Mouse (Mus musculus) layer of hippocampus, adult 9-11 months (tissue): Measurements from ENCODE around the gene 2310030G06Rik.
A peak's percentile ranks its signal among the peaks of the same experiment; 100 is the strongest.

Source experiments
- DNase-seq: peaks from one replicate; pipeline ENCODE4 v3.0.0; 2022

2310030G06Rik gene

DNA sequence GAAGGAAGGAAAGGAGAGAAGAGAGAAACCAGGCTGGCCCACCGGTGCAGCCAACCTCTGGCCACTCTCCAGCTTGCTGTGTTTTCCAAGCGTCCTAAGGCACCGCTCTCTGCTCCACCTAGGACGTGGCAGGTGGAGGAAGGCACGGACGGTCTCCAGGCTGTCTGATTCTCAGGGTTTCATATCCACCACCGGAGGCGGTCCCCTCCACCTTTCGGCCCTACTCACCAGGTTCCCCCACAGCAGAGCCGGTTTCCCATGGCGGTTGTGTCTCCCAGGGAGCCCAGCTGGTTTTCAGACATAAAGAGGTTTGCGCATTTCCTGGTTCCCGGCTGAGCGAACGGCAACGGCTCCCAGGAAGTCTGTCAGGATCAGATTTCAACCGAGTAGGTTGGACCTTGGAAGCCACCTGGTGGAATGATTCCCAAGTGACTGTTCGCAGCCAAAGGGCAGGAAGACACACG is at the start of gene 2310030G06Rik:
TSS of gene 2310030G06Rik (minus strand) at position 323 of the 464 bp plus-strand sequence.
- DNase-seq, result no peak

DNA sequence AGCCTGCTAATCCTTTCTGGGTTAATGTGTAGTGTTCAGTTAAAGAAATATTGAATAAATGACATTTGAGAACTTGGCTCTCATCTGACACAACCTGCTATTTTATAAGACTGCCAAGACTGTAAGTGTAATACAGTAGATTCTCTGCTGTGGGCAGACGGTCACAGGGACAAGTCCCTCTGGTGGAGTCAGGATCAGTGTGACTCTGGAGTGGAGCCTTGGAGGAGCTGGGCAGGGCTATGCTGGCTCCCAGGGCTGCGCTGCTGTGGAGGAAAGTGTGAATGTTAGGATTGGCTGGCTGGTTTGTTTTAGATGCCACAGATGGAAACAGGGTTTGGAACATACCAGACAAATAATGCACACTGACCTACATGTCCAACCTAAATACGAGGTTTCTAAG is 48.9 kb upstream of the 2310030G06Rik start:
- DNase-seq, result no peak

DNA sequence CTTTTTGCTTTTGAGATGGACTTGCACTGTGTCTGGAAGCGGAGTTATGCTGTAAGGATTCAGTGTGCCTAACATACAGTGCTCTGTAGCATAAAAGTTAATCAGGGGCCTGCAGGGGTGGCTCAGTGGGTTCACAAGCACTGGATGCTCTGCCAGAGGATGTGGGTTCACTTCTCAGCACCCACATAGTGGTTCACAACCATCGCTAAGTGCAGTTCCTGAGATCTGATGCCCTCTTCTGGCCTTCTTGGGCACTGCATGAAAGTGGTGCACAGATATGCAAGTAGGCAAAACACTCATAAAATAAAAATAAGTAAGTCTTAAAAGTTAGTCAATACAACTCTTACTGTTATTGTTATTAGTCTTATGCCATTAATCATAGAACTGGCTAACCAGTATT is 35.8 kb upstream of the 2310030G06Rik start:
- DNase-seq, result no peak

DNA sequence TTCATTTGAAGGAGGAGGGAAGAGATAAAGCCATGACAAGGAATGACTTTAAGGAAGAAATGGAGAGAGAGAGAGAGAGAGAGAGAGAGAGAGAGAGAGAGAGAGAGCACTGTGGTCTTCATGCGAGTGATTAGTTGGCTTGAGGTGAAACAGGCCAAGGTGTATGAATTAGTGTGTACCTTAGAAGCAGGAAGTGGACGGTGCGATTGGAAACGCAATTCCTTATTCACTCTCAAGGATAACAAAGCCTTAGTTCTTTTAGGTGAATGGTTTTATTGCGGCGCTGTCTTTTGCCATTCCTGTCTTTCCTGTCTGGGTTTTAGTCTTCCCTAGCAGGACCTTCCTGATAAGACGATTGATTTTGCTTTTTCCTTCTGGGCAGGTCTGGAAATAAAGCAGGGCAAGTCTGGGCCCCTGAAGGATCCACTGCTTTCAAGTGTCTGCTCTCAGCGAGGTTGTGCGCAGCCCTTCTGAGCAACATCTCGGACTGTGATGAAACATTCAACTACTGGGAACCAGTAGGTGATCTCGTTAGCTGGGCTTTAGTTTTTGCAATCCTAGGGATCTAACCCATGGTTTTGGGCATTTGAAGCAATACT is 29.9 kb upstream of the 2310030G06Rik start:
- no peak for DNase-seq

DNA sequence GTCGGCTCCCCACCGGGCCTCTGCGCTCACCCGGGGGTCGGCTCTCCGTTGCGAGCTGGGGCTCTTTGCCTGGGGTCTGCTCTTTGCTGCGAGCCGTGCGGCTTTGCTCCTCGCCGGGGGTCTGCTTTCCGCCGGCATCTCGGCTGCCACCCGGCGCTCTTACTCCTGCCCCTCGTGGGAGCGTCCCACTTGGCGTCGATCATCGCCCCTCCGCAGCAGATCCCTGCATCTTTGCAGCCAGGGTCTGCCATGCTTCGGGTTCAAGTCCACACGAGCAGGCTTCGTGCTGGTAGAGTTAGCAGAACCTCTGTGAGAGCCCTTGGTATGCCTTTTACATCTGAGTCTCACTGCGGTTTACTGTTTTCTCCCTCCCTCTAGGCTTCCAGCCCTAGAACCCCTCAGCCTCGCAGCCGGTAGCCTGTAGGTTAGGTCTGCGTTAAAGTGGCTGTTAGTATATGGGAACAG is 29.4 kb upstream of the 2310030G06Rik start:
- DNase-seq, result no peak

DNA sequence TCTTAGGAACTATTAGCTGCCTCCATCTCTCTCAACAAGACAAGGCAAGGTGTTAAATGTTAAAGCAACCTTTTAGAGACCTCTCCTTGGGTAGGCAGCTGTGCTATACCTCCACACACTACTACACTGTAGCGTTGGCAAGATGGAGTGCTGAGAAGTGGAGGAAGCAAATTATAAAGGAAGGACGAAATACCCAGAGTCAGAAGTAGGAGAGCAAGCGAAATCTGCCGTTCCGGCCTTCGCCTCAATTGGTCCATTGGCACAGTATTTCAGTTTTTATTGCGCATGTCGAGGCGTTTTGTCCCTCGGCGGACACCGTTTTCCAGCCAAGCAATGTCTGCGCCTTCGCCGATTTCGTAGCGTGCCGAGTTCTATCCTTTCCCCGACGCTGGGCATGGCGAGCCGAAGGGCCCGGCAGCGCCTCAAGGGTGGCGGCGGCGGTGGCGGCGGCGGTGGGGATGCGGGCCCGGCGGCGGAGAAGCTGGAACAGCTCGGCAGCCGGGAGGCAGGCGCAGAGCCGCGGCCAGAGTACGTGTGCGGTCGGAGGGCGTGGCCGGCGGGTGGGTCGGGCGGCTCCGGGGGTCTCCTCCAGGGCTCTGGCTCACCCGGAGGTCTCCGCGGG is 28.8 kb upstream of the 2310030G06Rik start, which contains the start of the genes Alg9 and 1110032A03Rik:
TSS of gene Alg9 (plus strand) at position 29 of the 622 bp plus-strand sequence.
TSS of gene 1110032A03Rik (minus strand) at position 530 of the 622 bp plus-strand sequence.
- DNase-seq, result peak; percentile 80

DNA sequence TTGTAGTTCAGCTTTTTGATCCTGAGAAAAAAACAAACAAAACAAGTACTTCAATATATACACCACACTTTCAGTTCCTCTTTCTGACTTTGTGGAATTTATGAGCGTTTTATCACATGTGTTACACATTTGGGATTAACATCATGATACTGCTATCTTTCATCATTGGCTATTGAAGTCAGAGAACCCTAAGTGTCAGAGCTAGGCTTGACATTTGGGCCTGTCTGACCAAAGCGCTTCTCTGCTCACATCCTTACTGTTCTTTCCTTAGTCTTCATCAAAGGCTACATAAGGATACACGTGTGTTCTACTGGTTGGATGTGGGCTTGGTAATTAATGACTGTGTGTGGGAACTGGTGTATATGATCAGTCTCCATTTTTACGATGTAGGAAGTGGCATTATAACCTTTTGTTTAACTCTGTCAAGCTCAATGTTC is 27.7 kb upstream of the 2310030G06Rik start:
- DNase-seq, result no peak

DNA sequence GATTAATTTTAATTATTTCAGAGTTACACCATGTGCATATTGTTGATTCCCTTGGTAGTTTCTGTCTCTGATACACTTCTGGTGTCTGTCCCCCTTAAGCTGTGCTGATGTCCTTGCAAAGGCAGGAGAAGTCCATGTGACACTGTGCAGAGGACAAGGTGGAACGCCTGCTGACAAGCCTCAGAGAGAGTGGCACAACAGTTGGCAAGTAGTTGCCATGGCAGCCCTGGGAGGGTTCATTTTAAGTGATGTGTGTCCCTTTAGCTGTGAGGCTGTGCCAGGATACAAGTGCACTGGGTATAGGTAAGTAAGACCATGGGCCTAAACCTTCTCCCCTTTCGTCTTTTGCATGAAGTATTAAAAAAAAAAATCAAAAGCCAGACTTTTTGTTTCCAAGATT is 23.7 kb upstream of the 2310030G06Rik start:
- no peak for DNase-seq

DNA sequence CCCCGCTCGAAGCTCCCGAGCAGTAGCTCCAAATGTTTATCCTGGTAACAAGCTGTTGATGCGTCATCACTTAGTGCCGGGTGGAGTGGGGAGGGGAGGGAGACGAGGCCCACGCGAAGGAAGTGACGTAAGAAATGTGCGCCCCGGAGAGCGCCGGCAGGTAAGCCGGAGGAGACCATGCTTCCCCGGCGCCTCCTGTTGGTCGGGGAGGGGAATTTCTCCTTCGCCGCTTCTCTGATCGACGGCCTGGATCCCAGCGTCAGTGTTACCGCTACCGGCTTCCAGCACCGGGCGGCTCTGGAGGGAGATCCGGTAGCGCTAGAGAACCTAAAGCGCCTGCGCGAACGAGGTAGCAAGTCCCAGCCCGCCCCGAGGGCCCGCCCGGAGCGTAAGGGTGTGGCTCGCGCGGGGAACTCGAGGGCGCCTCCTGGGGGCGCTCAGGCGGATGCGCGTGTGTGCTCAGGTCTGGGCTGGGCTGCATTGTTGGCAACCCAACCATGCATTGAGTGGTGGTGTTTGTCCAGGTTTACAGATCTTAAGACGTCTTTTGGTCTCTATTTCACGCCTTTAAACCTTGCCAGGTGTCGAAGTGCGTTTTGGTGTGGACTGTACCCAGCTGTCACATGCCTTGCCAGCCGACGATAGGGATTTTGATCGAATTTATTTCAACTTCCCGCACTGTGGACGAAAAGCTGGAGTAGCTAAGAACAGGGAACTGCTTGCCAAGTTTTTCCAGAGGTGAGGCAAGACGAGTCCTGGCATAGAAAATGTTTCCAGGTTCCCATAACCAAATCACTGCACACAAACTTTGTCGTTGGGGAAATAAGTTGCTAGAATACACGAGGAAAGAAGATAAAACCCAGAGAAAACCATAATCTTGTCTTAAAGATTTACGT is 22.0 kb upstream of the 2310030G06Rik start, which contains the start of gene Fdxacb1:
TSS of gene Fdxacb1 (plus strand) at position 130 of the 896 bp plus-strand sequence.
- DNase-seq, result peak; percentile 99

DNA sequence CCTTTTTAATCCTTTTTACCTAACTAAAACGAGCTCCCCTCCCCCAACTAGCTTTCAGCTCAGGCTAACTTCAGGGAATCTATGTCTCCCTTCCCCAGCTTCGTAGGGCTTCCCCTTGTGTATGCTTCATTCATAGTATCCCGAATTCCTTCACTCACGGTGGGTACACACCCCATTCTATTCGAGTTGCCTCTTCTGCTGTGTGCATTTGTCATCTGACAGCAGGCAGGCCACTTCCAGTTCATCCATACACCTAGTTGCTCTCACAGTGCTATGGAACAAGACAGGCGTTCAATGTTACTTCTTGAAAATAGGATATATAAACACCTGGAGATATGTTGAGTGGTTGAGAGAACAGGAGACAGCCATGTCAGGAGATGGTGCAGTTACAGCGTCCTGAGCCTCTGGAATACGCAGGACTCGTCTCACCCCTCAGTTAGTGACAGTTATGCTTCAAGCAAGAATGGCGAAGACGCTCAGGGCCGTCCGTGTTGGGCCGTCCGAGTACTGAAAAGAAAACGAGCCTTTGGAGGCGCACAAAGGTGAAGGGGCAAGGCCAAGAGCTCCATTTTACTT is 21.3 kb upstream of the 2310030G06Rik start:
- no peak for DNase-seq

DNA sequence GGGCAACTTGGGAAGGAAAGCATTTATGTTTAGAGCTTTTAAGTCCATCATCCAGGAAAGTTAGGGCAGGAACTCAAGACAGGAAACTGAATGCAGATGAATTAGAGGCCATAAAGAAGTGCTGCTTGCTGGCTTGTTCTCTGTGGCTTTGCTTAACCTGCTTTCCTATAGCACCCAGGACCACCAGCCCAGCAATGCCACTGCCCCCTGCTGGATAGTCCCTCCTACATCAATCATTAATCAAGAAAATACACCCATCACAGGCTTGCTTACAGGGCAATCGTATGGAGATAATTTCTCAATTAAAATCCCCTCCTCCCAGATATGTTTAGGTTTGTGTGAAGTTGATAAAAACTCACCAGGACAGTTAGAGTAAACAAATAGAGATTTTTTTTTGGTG is 17.0 kb upstream of the 2310030G06Rik start:
- no peak for DNase-seq

DNA sequence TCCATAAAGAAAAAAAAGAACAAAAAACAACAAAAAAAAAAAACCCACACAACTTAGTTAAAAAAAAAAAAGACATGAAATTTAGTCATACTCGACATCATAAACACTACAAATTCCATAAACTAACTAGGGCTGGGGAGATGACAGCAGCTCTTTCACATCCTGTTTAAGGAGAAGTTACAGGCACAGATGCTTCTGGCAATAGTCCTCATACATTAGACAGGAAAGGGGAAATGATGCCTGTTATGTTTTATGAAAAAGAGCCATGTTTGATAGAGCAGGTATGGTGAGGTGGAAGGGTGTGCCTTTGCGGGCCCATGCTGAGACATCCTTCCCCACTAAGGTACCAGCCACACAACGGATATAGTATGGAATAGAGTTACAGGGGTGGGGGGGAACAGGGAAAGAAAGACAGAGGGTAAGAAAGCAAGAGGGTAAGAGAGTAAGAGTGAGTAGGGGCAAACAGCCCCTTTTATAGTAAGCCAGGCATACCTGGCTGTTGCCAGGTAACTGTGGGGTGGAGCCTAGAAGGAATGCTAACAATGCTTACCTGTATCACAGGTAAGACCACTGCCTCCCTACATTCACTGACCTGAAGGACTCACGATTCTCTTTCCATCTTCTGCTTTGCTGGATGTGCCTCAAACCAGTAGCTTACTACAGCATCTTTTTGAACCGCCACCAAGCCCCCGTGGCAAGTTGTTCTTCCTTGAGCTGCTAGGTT is 15.3 kb upstream of the 2310030G06Rik start:
- no peak for DNase-seq

DNA sequence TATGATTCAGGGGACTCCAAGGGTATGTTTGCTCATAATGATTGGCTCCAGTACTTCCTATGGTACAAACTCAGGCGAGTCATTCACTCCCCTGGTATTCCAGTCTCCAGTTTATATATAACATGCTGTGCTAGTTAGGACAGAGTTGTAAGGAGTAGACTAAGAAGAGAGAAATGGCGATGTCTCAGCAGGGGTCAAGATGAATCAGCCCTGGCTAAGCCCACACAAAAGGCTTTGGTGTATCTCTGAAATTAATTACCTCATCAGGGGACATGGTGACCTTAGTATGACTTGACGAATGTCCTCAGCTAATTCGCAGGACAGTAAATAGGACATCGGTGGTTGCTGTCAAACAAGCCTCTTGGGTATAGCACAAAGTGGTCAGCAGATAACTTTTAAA is 10.4 kb upstream of the 2310030G06Rik start:
- DNase-seq, result no peak

DNA sequence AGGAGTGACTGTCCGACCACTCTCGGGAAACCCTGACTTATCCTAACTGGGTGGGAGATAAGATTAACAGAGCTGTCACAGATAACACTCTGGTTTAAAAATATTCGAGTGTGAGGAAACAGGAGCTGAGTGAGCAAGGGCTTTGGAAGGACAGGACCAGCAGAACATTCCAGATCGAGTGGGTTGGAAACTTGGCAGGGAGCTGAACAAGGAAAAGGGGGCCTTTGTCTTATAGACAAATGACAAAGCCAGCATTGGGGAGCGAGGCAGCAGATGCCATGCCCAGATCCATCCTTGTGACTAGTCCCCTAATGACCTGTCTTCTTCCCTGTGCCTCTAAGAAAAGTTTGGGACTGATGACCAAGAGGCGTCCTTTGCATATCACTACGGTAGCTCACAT is 7.6 kb upstream of the 2310030G06Rik start:
- peak; percentile 68 for DNase-seq

DNA sequence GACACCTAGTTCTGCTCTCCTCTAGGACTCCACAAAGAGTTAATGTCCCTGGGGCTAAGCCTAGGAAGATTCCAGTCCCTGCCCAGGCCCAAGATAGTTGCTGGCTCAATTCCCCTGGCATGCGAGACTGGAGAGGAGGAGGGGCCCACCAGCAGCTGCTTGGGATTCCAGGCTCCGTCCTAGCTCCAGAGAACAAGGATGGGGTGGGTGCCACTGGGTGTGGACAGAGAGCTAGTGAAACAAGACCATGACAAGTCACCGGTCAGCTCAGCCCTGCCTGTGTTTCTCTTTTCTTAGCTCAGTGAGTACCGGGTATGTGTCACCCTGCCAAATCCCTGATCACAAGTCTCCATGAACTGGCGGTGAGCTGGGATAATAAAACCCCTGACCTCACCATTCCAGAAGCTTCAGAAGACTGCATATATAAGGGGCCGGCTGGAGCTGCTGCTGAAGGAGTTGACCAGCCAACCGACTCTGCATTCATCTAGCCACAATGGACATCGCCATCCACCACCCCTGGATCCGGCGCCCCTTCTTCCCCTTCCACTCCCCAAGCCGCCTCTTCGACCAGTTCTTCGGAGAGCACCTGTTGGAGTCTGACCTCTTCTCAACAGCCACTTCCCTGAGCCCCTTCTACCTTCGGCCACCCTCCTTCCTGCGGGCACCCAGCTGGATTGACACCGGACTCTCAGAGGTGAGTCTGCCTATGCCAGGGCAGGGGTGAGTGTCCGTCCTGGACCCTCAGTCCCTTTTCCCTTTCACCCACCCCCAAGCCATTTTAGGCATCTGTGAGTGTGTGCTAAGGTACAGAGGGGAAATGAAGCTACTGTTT is 6.7 kb upstream of the 2310030G06Rik start:
- peak; percentile 90 for DNase-seq

DNA sequence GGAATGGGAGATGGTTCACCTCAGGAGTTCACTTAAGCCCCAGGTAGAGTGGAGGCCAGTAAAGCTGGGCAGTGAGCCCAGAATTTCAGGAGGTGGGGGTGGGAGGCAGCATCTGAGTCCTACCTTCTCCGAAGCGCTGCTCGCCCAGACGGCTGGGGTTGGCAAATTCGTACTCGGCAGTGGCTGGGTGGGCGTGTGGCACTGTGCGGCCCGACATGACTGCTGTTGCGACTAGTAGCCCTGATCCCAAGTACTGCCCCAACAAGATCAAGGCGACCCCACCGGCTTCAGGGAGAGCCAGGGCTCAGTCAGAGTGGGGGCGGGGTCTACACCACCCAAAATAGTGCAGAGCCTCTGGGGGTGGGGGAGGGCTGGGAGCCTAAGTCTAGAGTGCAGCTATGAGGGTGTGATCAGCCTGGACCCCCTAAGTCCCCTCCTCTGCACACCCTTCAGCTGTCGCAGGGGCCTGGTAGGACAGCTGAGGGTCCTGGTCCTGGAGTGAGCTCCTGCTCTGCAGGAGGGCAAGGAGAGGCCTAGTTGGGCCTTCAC is 5.8 kb upstream of the 2310030G06Rik start, which contains the start of gene Hspb2:
TSS of gene Hspb2 (minus strand) at position 301 of the 549 bp plus-strand sequence.
- no peak for DNase-seq

DNA sequence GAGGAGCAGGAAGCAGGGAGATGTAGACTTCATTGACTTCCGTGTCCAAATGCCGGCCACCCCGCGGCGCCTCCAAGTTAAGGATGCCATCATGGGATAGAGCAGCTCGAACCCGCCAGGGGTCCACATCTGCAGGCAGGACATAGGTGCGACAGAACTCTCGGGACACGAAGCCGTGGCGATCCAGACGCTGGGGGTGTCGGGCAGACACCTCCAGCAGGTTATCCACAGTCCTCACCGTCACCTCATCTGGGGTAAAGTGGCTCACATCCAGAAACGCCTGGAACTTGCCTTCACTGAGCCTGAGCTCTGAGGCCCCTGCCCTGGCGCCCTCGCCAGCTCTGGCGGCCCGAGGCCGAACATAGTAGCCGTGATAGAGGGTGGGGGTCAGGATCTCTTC is 5.0 kb upstream of the 2310030G06Rik start, which contains the start of gene Cryab:
TSS of gene Cryab (plus strand) at position 3 of the 400 bp plus-strand sequence.
- DNase-seq, result no peak

DNA sequence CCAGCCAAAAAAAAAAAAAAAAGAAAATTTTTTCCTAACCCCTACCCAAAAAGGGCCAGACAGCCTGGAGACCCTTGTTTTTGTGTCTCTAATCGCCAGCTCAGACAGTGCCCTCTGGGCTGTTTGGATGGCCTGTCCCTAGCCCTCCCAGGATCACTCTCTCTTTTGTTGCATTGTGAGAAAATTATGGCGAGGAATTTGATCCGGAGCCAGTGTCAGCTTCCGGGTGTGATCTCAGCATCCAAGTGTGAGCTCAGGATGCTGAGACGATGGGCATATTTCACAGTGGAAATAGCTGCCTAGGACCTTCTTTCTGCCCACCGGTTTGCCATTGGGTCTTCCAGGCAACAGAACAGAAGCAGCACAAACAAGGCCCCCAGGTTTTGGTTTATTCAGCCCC is 4.4 kb upstream of the 2310030G06Rik start:
- DNase-seq, result no peak

DNA sequence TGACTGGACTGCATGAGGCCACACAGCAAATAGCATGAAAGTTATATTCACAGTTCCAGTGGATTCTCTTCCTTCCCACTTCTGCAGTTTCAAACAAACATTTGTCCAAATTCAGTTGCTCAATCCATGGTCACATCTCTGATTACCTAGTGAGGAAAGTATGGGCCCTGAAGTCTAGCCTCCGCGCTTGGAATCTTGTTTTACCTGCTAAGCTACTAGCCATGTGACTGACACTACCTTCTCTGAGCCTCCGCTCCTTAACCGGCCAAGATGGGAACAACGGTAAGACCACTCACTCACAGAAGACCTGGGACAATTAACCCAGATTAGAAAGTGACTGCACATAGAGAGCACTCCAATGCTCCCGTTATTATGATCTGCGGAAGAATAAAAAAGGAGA is 530 bp downstream of the 2310030G06Rik start:
- DNase-seq, result no peak

DNA sequence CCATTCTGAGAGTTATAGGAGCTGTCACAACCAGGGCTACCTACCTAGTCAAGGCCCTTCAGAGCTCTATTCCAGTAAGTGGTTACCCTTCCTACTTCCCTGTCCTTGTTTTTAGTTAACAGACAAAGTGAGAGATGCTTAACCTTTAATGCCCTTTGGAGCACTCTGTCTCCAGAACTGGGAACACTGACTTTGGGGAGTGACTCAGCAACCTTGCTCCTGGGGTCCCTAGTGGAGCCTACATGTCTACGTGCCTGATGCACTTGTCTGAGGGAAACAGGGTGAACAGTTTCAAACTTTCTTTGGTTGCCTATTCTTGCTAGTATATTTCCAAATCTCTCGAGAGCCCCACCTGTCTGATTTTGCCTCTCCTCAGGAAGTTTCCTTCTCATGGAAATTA is 3.6 kb downstream of the 2310030G06Rik start:
- no peak for DNase-seq

DNA sequence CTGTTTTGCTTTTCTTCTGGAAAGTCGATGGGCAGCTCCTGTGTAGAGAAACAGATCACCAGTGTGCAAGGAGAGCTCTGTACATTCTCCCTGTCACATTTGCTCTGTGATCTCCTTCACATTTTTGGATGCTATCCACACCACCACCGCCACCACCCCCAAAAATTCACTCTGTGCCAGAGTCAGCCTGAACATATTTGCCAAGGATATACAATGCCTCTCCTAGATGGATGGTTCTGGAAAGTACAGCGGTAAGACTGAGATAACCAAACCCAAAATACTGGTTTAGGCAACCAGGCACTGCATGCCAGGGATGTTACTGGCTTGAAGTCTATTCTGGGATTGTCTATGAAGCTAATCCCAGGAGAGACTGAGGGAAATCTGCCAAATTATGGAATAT is 4.1 kb downstream of the 2310030G06Rik start:
- DNase-seq, result no peak
